Mouse (Mus musculus) forebrain, embryonic 15.5 days (tissue): Measurements from ENCODE around the gene Defa33. TPM values are rescaled to one million over a fixed set of nuclear protein-coding genes. Genes with fewer than 3 reads are reported as not detected.
"Not testable (repeated sequence)": the region's sequence is repeated elsewhere in the genome, so short reads cannot be mapped to it uniquely, and the experiment has no call there.

ENCODE experiments used
- ATAC-seq: fragments of 200-750 bp; cut with Nextera tagmentation; replicated peaks from 2 replicates; pipeline ENCODE4 v1.8.0; 2017; ENCODE audit warnings: mild to moderate bottlenecking, moderate TSS enrichment, moderate library complexity
- H3K27ac ChIP-seq: fragments of 300-500 bp; sonication (generic); replicated peaks from 2 replicates; pipeline ENCODE4 v1.5.1; 2015; ENCODE audit warnings: mild to moderate bottlenecking, inconsistent platforms
- H3K27me3 ChIP-seq: fragments of 300-500 bp; sonication (generic); 2 replicates; pipeline ENCODE4 v1.6.1; 2015; ENCODE audit warnings: inconsistent platforms
- H3K36me3 ChIP-seq: fragments of 300-500 bp; sonication (generic); 2 replicates; pipeline ENCODE4 v1.6.1; 2015; ENCODE audit warnings: mild to moderate bottlenecking, inconsistent platforms
- H3K4me1 ChIP-seq: fragments of 300-500 bp; sonication (generic); 2 replicates; pipeline ENCODE4 v1.6.1; 2015; ENCODE audit warnings: inconsistent platforms
- H3K4me2 ChIP-seq: fragments of 300-500 bp; sonication (generic); replicated peaks from 2 replicates; pipeline ENCODE4 v1.6.1; 2015; ENCODE audit warnings: mild to moderate bottlenecking, inconsistent platforms
- H3K4me3 ChIP-seq: fragments of 300-500 bp; sonication (generic); 2 replicates; pipeline ENCODE4 v1.5.1; 2015; ENCODE audit warnings: mild to moderate bottlenecking, inconsistent platforms
- H3K9ac ChIP-seq: fragments of 300-500 bp; sonication (generic); replicated peaks from 2 replicates; pipeline ENCODE4 v1.6.1; 2015; ENCODE audit warnings: mild to moderate bottlenecking, inconsistent platforms
- H3K9me3 ChIP-seq: fragments of 300-500 bp; sonication (generic); 2 replicates; pipeline ENCODE4 v1.6.1; 2016; ENCODE audit warnings: inconsistent platforms
- WGBS: fragments of 180-500 bp; shearing (Covaris S2); methylation state at CpG from one replicate; pipeline ENCODE4 v1.1.7; 2015; ENCODE audit warnings: mixed read lengths; 5-methylcytosine and 5-hydroxymethylcytosine counted together
- polyA plus RNA-seq: library from polyadenylated mRNA; unstranded; fragments of >200 nt; fragmentation: Nextera tagmentation; extraction: Ambion mirVana; gene quantifications from 2 replicates; pipeline ENCODE4 v1.2.1, GENCODE M21; 2015

Gene Defa33
- polyA plus RNA-seq, result not detected in 2 replicates

DNA sequence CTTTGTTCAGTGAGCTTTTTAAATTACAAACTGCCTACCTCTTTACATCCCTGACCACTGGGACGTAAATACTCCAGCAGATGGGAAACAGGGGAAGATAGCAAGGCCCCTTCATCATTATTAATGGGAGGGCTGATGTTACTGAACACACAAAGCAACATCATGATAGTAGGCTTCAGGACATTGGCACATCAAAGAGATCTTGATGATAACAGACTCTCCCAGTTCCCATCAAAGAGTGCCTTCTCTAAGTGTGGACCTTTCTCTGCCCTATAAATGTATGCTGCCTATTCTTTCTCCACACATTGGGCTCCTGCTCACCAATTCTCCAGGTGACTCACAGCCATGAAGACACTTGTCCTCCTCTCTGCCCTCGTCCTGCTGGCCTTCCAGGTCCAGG is at the start of gene Defa33:
Gene Defa33 (plus strand): TSS at position 301 of the 400 bp plus-strand sequence.
- ATAC-seq, H3K36me3 ChIP-seq, H3K4me1 ChIP-seq, H3K9me3 ChIP-seq, H3K9ac ChIP-seq, H3K4me3 ChIP-seq, H3K27ac ChIP-seq, H3K4me2 ChIP-seq, H3K27me3 ChIP-seq: not testable (repeated sequence)
- WGBS, result no CpG with 5 or more reads among the region's 2 CpGs

DNA sequence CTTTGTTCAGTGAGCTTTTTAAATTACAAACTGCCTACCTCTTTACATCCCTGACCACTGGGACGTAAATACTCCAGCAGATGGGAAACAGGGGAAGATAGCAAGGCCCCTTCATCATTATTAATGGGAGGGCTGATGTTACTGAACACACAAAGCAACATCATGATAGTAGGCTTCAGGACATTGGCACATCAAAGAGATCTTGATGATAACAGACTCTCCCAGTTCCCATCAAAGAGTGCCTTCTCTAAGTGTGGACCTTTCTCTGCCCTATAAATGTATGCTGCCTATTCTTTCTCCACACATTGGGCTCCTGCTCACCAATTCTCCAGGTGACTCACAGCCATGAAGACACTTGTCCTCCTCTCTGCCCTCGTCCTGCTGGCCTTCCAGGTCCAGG is 13.4 kb upstream of the Defa33 start, which contains the start of gene Defa2:
Gene Defa2 (plus strand): TSS at position 301 of the 400 bp plus-strand sequence.
- H3K4me3 ChIP-seq, ATAC-seq, H3K27me3 ChIP-seq, H3K27ac ChIP-seq, H3K36me3 ChIP-seq, H3K4me2 ChIP-seq, H3K9me3 ChIP-seq, H3K9ac ChIP-seq, H3K4me1 ChIP-seq: not testable (repeated sequence)
- WGBS, result 33% methylated on average over 1 of the region's 2 CpGs

DNA sequence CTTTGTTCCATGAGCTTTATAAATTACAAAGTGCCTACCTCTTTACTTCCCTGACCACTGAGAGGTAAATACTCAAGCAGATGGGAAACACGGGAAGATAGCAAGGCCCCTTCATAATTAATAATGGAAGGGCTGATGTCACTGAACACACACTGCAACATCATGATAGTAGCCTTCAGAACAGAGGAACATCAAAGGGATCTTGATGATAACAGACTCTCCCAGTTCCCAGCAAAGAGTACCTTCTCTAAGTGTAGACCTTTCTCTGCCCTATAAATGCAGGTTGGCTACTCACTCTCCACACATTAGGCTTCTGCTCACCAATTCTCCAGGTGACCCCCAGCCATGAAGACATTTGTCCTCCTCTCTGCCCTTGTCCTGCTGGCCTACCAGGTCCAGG is 35.5 kb downstream of the Defa33 start, which contains the start of gene Defa36:
Gene Defa36 (plus strand): TSS at position 301 of the 400 bp plus-strand sequence.
- not testable (repeated sequence) for H3K4me2 ChIP-seq, H3K4me1 ChIP-seq, ATAC-seq, H3K9me3 ChIP-seq, H3K36me3 ChIP-seq, H3K9ac ChIP-seq, H3K4me3 ChIP-seq, H3K27me3 ChIP-seq, H3K27ac ChIP-seq
- no CpG with 5 or more reads among the region's 1 CpGs for WGBS

Other genes starting within 250 kb of the Defa33 start
- not detected in 2 replicates for gene Defa22, start 229.5 kb upstream of the Defa33 start, polyA plus RNA-seq
- gene Defa31, start 200.2 kb upstream of the Defa33 start, polyA plus RNA-seq, result not detected in 2 replicates
- gene Gm15293, start 190.2 kb upstream of the Defa33 start, polyA plus RNA-seq, result not detected in 2 replicates
- not detected in 2 replicates for gene Gm15292, start 142.1 kb upstream of the Defa33 start, polyA plus RNA-seq
- gene Defa27, start 76.3 kb upstream of the Defa33 start, polyA plus RNA-seq, result not detected in 2 replicates
- gene Defa29, start 64.8 kb upstream of the Defa33 start, polyA plus RNA-seq, result not detected in 2 replicates
- gene Defa2, start 13.3 kb upstream of the Defa33 start, polyA plus RNA-seq, result not detected in 2 replicates
- not detected in 2 replicates for gene Defa36, start 35.6 kb downstream of the Defa33 start, polyA plus RNA-seq
- not detected in 2 replicates for gene Gm7849, start 64.7 kb downstream of the Defa33 start, polyA plus RNA-seq
- gene Defa20, start 117.4 kb downstream of the Defa33 start, polyA plus RNA-seq, result not detected in 2 replicates
- gene Defa32, start 137.2 kb downstream of the Defa33 start, polyA plus RNA-seq, result not detected in 2 replicates
- gene Defa37, start 173.6 kb downstream of the Defa33 start, polyA plus RNA-seq, result not detected in 2 replicates
- not detected in 2 replicates for gene Defa28, start 191.2 kb downstream of the Defa33 start, polyA plus RNA-seq
- not detected in 2 replicates for gene Gm7861, start 202.7 kb downstream of the Defa33 start, polyA plus RNA-seq
- not detected in 2 replicates for gene Defa26, start 226.4 kb downstream of the Defa33 start, polyA plus RNA-seq